Mouse (Mus musculus): Measurements from ENCODE around the gene 1700001O22Rik. TPM values are rescaled to one million over a fixed set of nuclear protein-coding genes. Genes with fewer than 3 reads are reported as not detected.

The 1700001O22Rik gene
- polyA plus RNA-seq, 1 experiment from 2014 or later = 4.0 TPM

Other genes with a start within 250 kb of the 1700001O22Rik start
- gene Cstad, start 208.6 kb downstream of the 1700001O22Rik start, polyA plus RNA-seq (2014; fragmentation: Nextera tagmentation; extraction: Ambion mirVana) = 0.18 and 0.57 TPM in 2 replicates
- gene Ntmt1, start 4.2 kb upstream of the 1700001O22Rik start, polyA plus RNA-seq (2014; fragmentation: Nextera tagmentation; extraction: Ambion mirVana) = 108 and 110 TPM in 2 replicates
- 26.0 and 28.5 TPM in 2 replicates for gene Asb6, start 26.7 kb upstream of the 1700001O22Rik start, polyA plus RNA-seq (2014; fragmentation: Nextera tagmentation; extraction: Ambion mirVana)
- 36.7 and 39.7 TPM in 2 replicates for gene Prrx2, start 31.3 kb upstream of the 1700001O22Rik start, polyA plus RNA-seq (2014; fragmentation: Nextera tagmentation; extraction: Ambion mirVana)
- gene Ptges, start 126.2 kb upstream of the 1700001O22Rik start, polyA plus RNA-seq (2014; fragmentation: Nextera tagmentation; extraction: Ambion mirVana) = 5.5 and 5.6 TPM in 2 replicates
- 18.7 and 21.5 TPM in 2 replicates for gene Tor1b, start 149.3 kb upstream of the 1700001O22Rik start, polyA plus RNA-seq (2014; fragmentation: Nextera tagmentation; extraction: Ambion mirVana)
- 73.7 and 83.5 TPM in 2 replicates for gene Tor1a, start 164.3 kb upstream of the 1700001O22Rik start, polyA plus RNA-seq (2014; fragmentation: Nextera tagmentation; extraction: Ambion mirVana)
- gene BC005624, start 178.5 kb upstream of the 1700001O22Rik start, polyA plus RNA-seq (2014; fragmentation: Nextera tagmentation; extraction: Ambion mirVana) = 67.5 and 74.6 TPM in 2 replicates
- gene Usp20, start 178.6 kb upstream of the 1700001O22Rik start, polyA plus RNA-seq (2014; fragmentation: Nextera tagmentation; extraction: Ambion mirVana) = 14.6 and 14.8 TPM in 2 replicates